Mouse (Mus musculus) liver, embryonic 14.5 days (tissue): Measurements from ENCODE around the gene Myt1l.

Experiments
- CTCF ChIP-seq: IDR thresholded peaks from 2 replicates; pipeline ENCODE4 v1.5.1; 2016; ENCODE audit warnings: antibody characterized with exemption, low read depth, control low read depth
- EP300 ChIP-seq: IDR thresholded peaks from 2 replicates; pipeline ENCODE4 v1.6.1; 2016; ENCODE audit warnings: antibody characterized with exemption, low read depth

DNA sequence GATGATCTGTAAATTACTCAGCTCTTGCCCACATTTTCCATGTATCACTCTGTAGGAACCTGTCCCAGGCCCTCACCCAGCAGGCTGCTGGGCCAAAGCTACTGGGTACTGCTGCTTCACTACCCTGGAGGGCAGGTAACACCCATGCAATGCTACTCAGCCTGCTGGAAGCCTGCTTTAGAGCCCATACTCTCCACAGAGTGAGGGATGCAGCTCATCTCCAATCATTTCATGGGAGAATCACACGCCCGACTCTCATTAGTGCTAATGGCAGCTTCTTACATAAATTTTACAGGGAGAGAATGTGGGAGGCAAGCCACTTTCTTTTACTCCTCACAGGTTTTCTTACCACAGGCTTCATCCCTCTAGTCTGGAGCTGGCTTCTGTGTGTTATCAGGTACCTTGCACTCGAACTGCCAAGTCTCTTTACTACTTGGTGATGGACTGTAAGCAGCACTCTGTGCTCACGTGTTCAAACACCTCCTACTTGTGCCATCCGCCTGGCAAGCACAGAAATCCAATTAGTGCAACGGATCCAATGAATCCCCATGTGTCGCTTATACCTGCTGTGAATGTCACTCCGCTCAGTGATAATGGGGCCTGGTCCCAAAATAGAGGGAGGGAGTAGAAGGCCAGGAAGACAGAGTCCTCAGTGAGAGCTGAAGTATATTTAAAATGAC is 212.3 kb downstream of the Myt1l start:
- no peak for TF ChIP-seq CTCF
- TF ChIP-seq EP300 = no peak
